Mouse (Mus musculus): ENCODE results near the gene Sept3.

GRCm38 (mm10) chr15:82252097-82252496, 22.6 kb upstream of the Sept3 start, which contains the start of gene 1500009C09Rik:
- TF ChIP-seq CTCF (IDR thresholded peaks at IDR 0.05; ENCODE audit: low read depth) = no peak
- TF ChIP-seq EP300 (optimal IDR thresholded peaks at IDR 0.05) = no peak

All from stomach, postnatal 0 days (tissue).